Mouse (Mus musculus) forelimb bud, embryonic 11.5 days (tissue): ENCODE measurements around the gene Slco1a5.
"Not testable (repeated sequence)": the region's sequence is repeated elsewhere in the genome, so short reads cannot be mapped to it uniquely, and the experiment has no call there.

Experiments used
- DNase-seq: peaks from one replicate; pipeline ENCODE4 v3.0.0-alpha.2; 2012; ENCODE audit warnings: low read depth, low spot score

The Slco1a5 gene

GRCm38 (mm10) chr6:142298098-142298497 lies 24.7 kb downstream of the Slco1a5 start, which contains the start of gene Iapp:
Gene Iapp (plus strand): TSS chr6:142298423.
- no peak for DNase-seq

GRCm38 (mm10) chr6:142289413-142290118 lies 33.2 kb downstream of the Slco1a5 start:
- no peak for DNase-seq

GRCm38 (mm10) chr6:142275721-142276442 lies 46.9 kb downstream of the Slco1a5 start:
- no peak for DNase-seq

GRCm38 (mm10) chr6:142250738-142251307 lies 72.0 kb downstream of the Slco1a5 start:
- DNase-seq = not testable (repeated sequence)

GRCm38 (mm10) chr6:142245065-142245464 lies 77.7 kb downstream of the Slco1a5 start:
- no peak for DNase-seq

GRCm38 (mm10) chr6:142239468-142239867 lies 83.3 kb downstream of the Slco1a5 start:
- no peak for DNase-seq

- DNase-seq = no peak
These were observed 102.6 kb downstream of the Slco1a5 start for GRCm38 (mm10) chr6:142220138-142220537.

GRCm38 (mm10) chr6:142211821-142212220 lies 111.0 kb downstream of the Slco1a5 start:
- DNase-seq = no peak

GRCm38 (mm10) chr6:142209749-142210148 lies 113.0 kb downstream of the Slco1a5 start:
- DNase-seq = no peak

GRCm38 (mm10) chr6:142208421-142208820 lies 114.4 kb downstream of the Slco1a5 start, which contains the start of gene Slco1a6:
Gene Slco1a6 (minus strand): TSS chr6:142208521.
- no peak for DNase-seq

- no peak for DNase-seq
These were observed 122.3 kb downstream of the Slco1a5 start for GRCm38 (mm10) chr6:142200524-142200923.

- no peak for DNase-seq
These were observed 128.5 kb downstream of the Slco1a5 start for GRCm38 (mm10) chr6:142194245-142194644.

GRCm38 (mm10) chr6:142191962-142192361 lies 130.8 kb downstream of the Slco1a5 start:
- no peak for DNase-seq

GRCm38 (mm10) chr6:142187426-142187825 lies 135.4 kb downstream of the Slco1a5 start:
- no peak for DNase-seq

- no peak for DNase-seq
These were observed 136.8 kb downstream of the Slco1a5 start for GRCm38 (mm10) chr6:142185868-142186415.
